Mouse (Mus musculus) intestine, postnatal 0 days (tissue): Measurements from ENCODE around the gene Ccnt1. TPM values are rescaled to one million over a fixed set of nuclear protein-coding genes. Genes with fewer than 3 reads are reported as not detected.

Experiments used
- ATAC-seq: fragments of 200-750 bp; cut with Nextera tagmentation; 2 replicates; pipeline ENCODE4 v1.8.0; 2017; ENCODE audit warnings: mild to moderate bottlenecking, moderate TSS enrichment, moderate library complexity
- H3K27ac ChIP-seq: fragments of 300-500 bp; sonication (generic); 2 replicates; pipeline ENCODE4 v1.5.1; 2014; ENCODE audit warnings: mild to moderate bottlenecking, low read depth, low read length, moderate library complexity
- H3K27me3 ChIP-seq: fragments of 300-500 bp; sonication (generic); replicated peaks from 2 replicates; pipeline ENCODE4 v1.6.1; 2014; ENCODE audit warnings: low read length, mixed read lengths; ENCODE audit not compliant: control insufficient read depth, insufficient read depth
- H3K36me3 ChIP-seq: fragments of 300-500 bp; sonication (generic); 2 replicates; pipeline ENCODE4 v1.6.1; 2014; ENCODE audit warnings: mild to moderate bottlenecking, moderate library complexity; ENCODE audit not compliant: control insufficient read depth, insufficient read depth
- H3K4me1 ChIP-seq: fragments of 300-500 bp; sonication (generic); replicated peaks from 2 replicates; pipeline ENCODE4 v1.6.1; 2014; ENCODE audit warnings: antibody characterized with exemption, low read length, mixed read lengths; ENCODE audit not compliant: control insufficient read depth, insufficient read depth
- H3K4me2 ChIP-seq: fragments of 300-500 bp; sonication (generic); replicated peaks from 2 replicates; pipeline ENCODE4 v1.6.1; 2014; ENCODE audit warnings: low read depth, mild to moderate bottlenecking, moderate library complexity
- H3K4me3 ChIP-seq: fragments of 300-500 bp; sonication (generic); 2 replicates; pipeline ENCODE4 v1.5.1; 2014; ENCODE audit warnings: low read depth, low read length
- H3K9ac ChIP-seq: fragments of 300-500 bp; sonication (generic); 2 replicates; pipeline ENCODE4 v1.6.1; 2014; ENCODE audit warnings: mild to moderate bottlenecking, low read depth, low read length
- H3K9me3 ChIP-seq: fragments of 300-500 bp; sonication (generic); 2 replicates; pipeline ENCODE4 v1.6.1; 2016; ENCODE audit warnings: mixed run types; ENCODE audit not compliant: control insufficient read depth
- CTCF ChIP-seq: sonication (generic); IDR thresholded peaks from 2 replicates; pipeline ENCODE4 v1.5.1; 2016; ENCODE audit warnings: low read depth, mild to moderate bottlenecking, control low read depth, antibody characterized with exemption, moderate library complexity
- WGBS: fragments of 180-500 bp; shearing (Covaris S2); extraction: QIAGEN DNeasy Blood & Tissue Kit; methylation state at CpG from one replicate; pipeline ENCODE4 v1.1.7; 2014; 5-methylcytosine and 5-hydroxymethylcytosine counted together
- polyA plus RNA-seq: library from polyadenylated mRNA; unstranded; fragments of >200 nt; fragmentation: Nextera tagmentation; extraction: Ambion mirVana; gene quantifications from 2 replicates; pipeline ENCODE4 v1.2.1, GENCODE M21; 2015

The Ccnt1 gene
- polyA plus RNA-seq, 1 experiment from 2014 or later = 21.1 TPM

- no peak overlapping the region for H3K27ac ChIP-seq
- H3K4me3 ChIP-seq = no peak overlapping the region
- no peak overlapping the region for H3K4me2 ChIP-seq
- H3K27me3 ChIP-seq = no peaks in the 10 kb centered on the region
- 70% methylated on average over 4 of the region's 4 CpGs for WGBS
- H3K9ac ChIP-seq = no peak overlapping the region
- H3K36me3 ChIP-seq = peaks cover 11% of the 10 kb centered on the region; the same call in 1 of the 2 replicates
- H3K4me1 ChIP-seq = no peaks in the 10 kb centered on the region
- TF ChIP-seq CTCF = no peak
- no peaks in the 10 kb centered on the region for H3K9me3 ChIP-seq
- no peak for ATAC-seq
Observed at GRCm38 (mm10) chr15:98537923-98538322, 32.8 kb downstream of the Ccnt1 start.

GRCm38 (mm10) chr15:98536828-98537510 is 33.8 kb downstream of the Ccnt1 start:
- no peak for TF ChIP-seq CTCF
- 88% methylated on average over 8 of the region's 8 CpGs for WGBS
- no peak overlapping the region for H3K9ac ChIP-seq
- no peak for ATAC-seq
- no peak overlapping the region for H3K27ac ChIP-seq
- H3K4me1 ChIP-seq = no peaks in the 10 kb centered on the region
- no peaks in the 10 kb centered on the region for H3K9me3 ChIP-seq
- H3K4me2 ChIP-seq = no peak overlapping the region
- H3K36me3 ChIP-seq = peaks cover 3% of the 10 kb centered on the region; the same call in 1 of the 2 replicates
- H3K4me3 ChIP-seq = no peak overlapping the region
- no peaks in the 10 kb centered on the region for H3K27me3 ChIP-seq

DNA sequence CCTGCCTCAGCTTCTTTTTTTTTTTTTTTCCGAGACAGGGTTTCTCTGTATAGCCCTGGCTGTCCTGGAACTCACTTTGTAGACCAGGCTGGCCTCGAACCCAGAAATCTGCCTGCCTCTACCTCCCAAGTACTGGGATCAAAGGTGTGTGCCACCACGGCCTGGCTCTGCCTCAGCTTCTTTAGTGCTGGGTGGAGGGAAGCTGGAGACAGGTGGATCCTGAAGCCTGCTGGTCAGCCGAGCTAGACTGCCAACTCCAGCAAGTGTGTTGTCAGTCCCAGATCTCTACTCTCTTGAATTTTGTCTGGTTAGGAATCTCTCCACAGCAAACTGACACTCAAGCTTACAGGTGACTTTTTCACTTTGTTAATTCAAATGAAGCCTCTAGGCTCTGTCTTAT is 34.8 kb downstream of the Ccnt1 start:
- Histone ChIP-seq H3K4me2 (no peak overlapping the region), H3K27me3 (no peaks in the 10 kb centered on the region), H3K4me1 (no peaks in the 10 kb centered on the region), H3K9ac (no peak overlapping the region), H3K9me3 (no peaks in the 10 kb centered on the region), H3K27ac (no peak overlapping the region), H3K4me3 (no peak overlapping the region), H3K36me3 (peaks cover 10% of the 10 kb centered on the region)
- no peak for TF ChIP-seq CTCF
- no peak for ATAC-seq
- 75% methylated on average over 4 of the region's 4 CpGs for WGBS

- H3K4me2 ChIP-seq = peak within 1 kb of the TSS; percentile 77
- 0 out of 2 replicates have a peak, but pooled peaks have one; percentile 2 for TF ChIP-seq CTCF
- no peaks in the 10 kb centered on the region for H3K27me3 ChIP-seq
- H3K27ac ChIP-seq = peak within 1 kb of the TSS; percentile 97
- H3K4me1 ChIP-seq = no peaks in the 10 kb centered on the region
- H3K9ac ChIP-seq = peak within 1 kb of the TSS; percentile 78
- peak; percentile 100 for ATAC-seq
- H3K4me3 ChIP-seq = peak within 1 kb of the TSS; percentile 76
- under 1% methylated on average over 69 of the region's 70 CpGs for WGBS
- H3K36me3 ChIP-seq = peaks cover 27% of the 10 kb centered on the region
- no peaks in the 10 kb centered on the region for H3K9me3 ChIP-seq
Observed at GRCm38 (mm10) chr15:98533881-98534627, 36.7 kb downstream of the Ccnt1 start, which contains the start of gene Kansl2. Gene Kansl2 (minus strand): TSS chr15:98534264.

DNA sequence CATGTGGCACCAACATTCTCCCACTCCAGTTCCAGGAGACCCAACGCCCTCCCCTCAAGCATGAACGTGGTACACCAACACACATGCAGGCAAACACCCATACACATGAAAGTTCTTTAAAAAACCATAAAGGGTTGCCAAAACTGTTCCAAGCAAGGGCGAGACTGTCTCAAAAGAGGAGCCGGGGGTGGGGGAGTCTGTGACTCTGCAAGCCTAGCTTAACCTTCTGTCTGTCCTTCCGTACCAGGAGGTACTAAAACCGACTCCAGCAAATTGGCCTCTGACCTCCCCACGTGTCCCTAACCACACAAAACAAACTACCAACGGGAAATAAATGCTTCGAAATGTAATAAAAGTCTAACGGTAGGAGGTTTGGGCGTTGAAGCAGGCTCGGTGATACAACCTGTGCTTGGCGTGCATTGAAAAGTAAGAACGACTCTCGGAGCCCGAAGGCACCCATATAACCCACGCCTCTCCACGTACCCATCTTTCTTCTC is 37.6 kb downstream of the Ccnt1 start:
- under 1% methylated on average over 18 of the region's 18 CpGs for WGBS
- Histone ChIP-seq H3K9me3 (no peaks in the 10 kb centered on the region), H3K36me3 (peaks cover 37% of the 10 kb centered on the region), H3K4me1 (no peaks in the 10 kb centered on the region), H3K4me2 (peak overlapping the region; percentile 77), H3K27me3 (no peaks in the 10 kb centered on the region), H3K27ac (no peak overlapping the region), H3K4me3 (peak overlapping the region; percentile 76), H3K9ac (peak overlapping the region; percentile 78)
- no peak for ATAC-seq
- TF ChIP-seq CTCF = no peak

DNA sequence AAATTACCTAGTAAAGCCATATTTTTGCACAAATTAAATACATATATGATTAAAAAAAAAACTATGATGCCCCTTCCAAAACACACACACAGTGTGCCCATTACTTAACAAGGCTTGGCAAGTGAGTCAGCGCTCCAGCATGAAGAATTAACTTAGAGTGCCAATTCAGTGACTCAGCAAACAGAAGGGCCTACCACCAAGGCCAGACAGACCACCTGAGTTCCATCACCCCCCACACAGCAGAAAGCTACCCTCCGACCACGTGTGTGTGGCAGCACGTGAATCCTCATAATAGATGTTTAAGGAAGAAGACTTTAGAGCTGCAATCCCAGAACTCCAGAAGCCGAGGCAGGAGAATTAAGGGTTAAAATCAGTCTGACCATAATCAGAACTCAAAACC is 38.4 kb downstream of the Ccnt1 start:
- Histone ChIP-seq H3K4me1 (no peaks in the 10 kb centered on the region), H3K9me3 (no peaks in the 10 kb centered on the region), H3K4me3 (peak overlapping the region; percentile 76), H3K36me3 (peaks cover 45% of the 10 kb centered on the region), H3K4me2 (peak overlapping the region; percentile 77), H3K27ac (no peak overlapping the region), H3K9ac (0 out of 2 replicates have a peak overlapping the region, but pooled peaks have one; percentile 11), H3K27me3 (no peaks in the 10 kb centered on the region)
- 29% methylated on average over 5 of the region's 5 CpGs for WGBS
- ATAC-seq = no peak
- no peak for TF ChIP-seq CTCF
